Mouse (Mus musculus) cortical plate, adult 2 months (tissue): ENCODE data around the gene Samd10.

ENCODE experiments used
- CTCF ChIP-seq: fragments of 200-500 bp; IDR thresholded peaks from 2 replicates; pipeline ENCODE4 v1.5.1; 2011; ENCODE audit warnings: mild to moderate bottlenecking, control low read depth, low read length; ENCODE audit not compliant: insufficient read depth; ENCODE audit errors: extremely low read depth
- POLR2A ChIP-seq: fragments of 200-500 bp; IDR thresholded peaks from 2 replicates; pipeline ENCODE4 v1.6.1; 2011; ENCODE audit warnings: mild to moderate bottlenecking, low read length, control low read depth; ENCODE audit not compliant: insufficient read depth; ENCODE audit errors: extremely low read depth

DNA sequence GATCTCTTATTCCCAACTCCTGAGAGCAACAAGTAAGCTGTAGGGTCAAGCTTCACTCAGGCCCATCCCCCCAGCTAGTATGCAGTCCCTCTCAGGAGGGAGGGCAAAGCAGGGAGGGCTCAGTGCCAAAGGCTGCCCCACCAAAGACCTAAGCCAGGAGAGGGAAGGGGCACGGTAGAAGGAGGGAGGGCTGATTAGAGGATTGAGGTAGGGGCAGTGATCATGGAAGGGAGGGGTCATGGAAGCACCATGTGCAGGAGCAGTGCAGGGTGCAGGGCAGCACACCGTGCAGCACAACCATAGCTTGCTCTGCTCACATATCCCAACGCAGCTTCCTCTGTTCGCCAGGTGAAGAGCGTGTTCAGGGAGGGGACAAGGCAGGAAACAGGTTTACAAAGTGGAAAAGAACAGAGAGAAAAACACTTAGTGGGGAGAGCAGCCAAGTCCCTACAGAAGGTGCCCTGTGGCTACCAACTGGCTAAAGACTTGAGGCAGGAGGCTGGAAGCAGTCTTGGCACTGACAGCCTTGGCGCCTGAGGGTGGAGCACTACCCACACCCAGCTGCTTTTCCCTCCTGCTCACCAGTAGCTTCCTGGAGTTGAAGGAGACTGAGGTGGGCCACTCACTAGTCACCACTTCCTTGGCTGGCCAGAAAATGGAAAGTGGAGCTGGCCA lies 28.0 kb downstream of the Samd10 start:
- TF ChIP-seq CTCF (no peak), POLR2A (no peak)
